Mouse (Mus musculus) bone marrow macrophage, adult 2 months (primary cell): Measurements from ENCODE around the gene Cxcl17. TPM values are rescaled to one million over a fixed set of nuclear protein-coding genes. Genes with fewer than 3 reads are reported as not detected.

ENCODE experiments used
- H3K27ac ChIP-seq: 2 replicates; pipeline ENCODE4 v1.5.1; 2012; ENCODE audit warnings: low read depth, low read length; ENCODE audit not compliant: insufficient read depth
- H3K4me1 ChIP-seq: 2 replicates; pipeline ENCODE4 v1.6.1; 2012; ENCODE audit warnings: low read length; ENCODE audit not compliant: control insufficient read depth, insufficient read depth
- H3K4me3 ChIP-seq: 2 replicates; pipeline ENCODE4 v1.5.1; 2012; ENCODE audit warnings: mild to moderate bottlenecking, low read length, moderate library complexity; ENCODE audit not compliant: insufficient read depth
- CTCF ChIP-seq: IDR thresholded peaks from 2 replicates; pipeline ENCODE4 v1.5.1; 2012; ENCODE audit warnings: low read depth, mild to moderate bottlenecking, low read length, moderate library complexity
- POLR2A ChIP-seq: IDR thresholded peaks from 2 replicates; pipeline ENCODE4 v1.6.1; 2012; ENCODE audit warnings: mild to moderate bottlenecking, low read depth, low read length, borderline replicate concordance
- polyA plus RNA-seq: library from polyadenylated mRNA; stranded (reverse); fragments of >200 nt; gene quantifications from 2 replicates; pipeline ENCODE4 v1.2.4, GENCODE M21; 2012; ENCODE audit not compliant: missing spikeins, insufficient read depth, insufficient read length

Cxcl17 gene
- polyA plus RNA-seq, 1 experiment, result not detected

DNA sequence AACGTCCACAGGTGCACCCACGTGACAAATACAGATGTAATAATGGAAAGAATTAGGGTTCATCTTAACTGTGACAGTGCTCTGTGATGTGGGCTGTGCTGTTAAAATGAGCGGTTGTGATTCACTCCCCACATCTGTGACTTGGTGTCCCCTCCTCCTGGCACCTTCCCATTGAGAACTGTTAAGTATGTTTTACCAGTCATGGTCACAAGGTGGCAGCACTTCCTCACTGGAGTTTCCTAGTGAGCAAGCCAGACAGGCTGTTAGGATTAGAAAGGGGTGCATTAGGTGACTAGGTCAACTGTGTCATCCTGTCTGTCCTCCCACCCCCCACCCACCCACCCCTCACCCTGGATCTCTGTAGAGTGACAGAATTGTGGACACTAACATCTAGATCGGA is 11.7 kb upstream of the Cxcl17 start:
- TF ChIP-seq CTCF, result peak; percentile 45; the same call in 1 of the 2 replicates
- TF ChIP-seq POLR2A, result no peak
- H3K27ac ChIP-seq, result no peak overlapping the region
- H3K4me1 ChIP-seq, result no peaks in the 10 kb centered on the region
- H3K4me3 ChIP-seq, result no peak overlapping the region

DNA sequence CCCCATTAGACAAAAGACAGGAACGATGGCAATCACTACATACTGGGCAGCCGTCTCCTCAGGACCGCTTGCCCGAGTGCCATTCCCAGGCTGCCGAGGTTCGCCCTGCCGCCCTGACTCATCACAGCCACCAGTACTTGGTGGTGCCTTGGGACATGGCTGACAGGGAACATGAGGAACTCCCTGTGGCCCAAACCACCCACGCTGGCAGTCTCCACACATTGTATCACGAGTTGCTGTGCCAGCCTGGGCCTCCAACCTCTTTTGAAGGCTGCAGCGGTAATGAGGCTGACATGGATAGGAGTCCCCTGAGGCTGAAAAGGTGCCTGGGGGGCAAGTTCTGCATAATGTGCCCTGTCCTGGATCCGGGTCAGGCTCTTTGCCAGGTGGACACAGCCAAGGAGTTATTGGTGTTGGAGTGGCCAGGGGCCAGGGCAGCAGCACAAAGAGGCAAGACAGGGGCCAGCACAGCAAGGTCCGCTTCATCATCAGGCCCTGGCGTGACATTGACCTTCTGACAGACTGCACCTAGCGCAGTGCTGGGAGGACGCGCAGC is 9.7 kb upstream of the Cxcl17 start:
- Histone ChIP-seq H3K4me1 (no peaks in the 10 kb centered on the region), H3K27ac (no peak overlapping the region), H3K4me3 (no peak overlapping the region)
- TF ChIP-seq CTCF (no peak), POLR2A (no peak)

DNA sequence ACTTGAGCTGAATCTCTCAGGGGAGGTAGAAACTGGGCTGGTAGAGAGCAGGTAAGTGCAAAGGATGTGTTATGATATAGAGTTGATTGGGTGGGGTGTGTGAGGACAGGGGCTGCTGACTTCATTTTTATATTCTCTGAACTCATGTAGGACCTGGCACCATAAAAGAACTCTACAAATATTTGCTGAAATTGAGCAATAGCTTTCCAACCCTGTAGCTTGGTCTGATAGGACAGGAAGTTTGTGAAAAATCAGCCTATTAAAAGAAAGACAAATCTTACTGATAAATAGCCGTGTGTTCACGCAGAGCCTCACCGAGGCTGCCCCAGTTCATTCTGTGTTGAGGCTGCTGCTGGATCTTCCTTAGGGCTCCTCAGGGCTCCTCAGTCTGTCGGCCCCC is 7.3 kb upstream of the Cxcl17 start:
- no peak overlapping the region for H3K27ac ChIP-seq
- H3K4me1 ChIP-seq, result no peaks in the 10 kb centered on the region
- TF ChIP-seq CTCF (no peak), POLR2A (no peak)
- H3K4me3 ChIP-seq, result no peak overlapping the region

DNA sequence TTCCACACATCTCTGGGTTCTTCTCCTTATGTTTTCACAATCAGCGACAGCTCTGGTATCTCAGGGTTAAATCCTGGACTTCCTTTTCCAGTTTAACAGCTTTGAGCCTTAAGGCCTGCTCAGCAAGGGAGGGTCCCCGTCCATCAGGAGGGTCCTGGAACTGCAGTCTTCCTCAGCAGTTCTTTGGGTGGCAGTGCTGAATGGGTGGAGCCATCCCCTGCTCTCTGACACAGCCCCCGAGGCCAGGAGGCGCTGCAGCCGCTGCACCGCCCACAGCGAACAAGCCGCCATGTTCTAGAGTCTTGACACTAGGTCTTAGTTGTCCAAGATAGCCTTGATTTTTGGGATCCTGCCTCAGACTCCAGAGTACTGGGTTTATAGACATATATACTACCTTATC is 6.8 kb upstream of the Cxcl17 start:
- H3K4me3 ChIP-seq, result no peak overlapping the region
- TF ChIP-seq POLR2A (no peak), CTCF (no peak)
- no peak overlapping the region for H3K27ac ChIP-seq
- no peaks in the 10 kb centered on the region for H3K4me1 ChIP-seq

DNA sequence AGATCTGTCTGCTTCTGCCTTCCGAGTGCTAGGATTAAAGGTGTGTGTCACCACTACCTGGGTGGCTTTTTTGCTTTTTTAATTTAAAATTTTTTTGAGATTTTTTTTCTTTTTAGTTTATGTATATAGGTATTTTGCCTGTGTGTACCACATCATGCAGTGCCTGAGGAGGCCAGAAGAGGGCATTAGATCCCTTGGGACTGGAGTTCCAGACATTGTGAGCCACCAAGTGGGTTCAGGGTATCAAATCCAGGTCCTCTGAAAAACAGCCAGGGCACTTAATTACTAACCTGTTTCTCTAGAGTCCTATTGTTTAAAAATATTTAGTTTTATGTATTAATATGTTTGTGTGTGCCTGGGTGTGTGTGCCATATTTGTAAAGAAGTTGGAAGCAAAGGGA is 4.9 kb upstream of the Cxcl17 start:
- H3K4me1 ChIP-seq, result no peaks in the 10 kb centered on the region
- no peak overlapping the region for H3K4me3 ChIP-seq
- no peak overlapping the region for H3K27ac ChIP-seq
- TF ChIP-seq POLR2A, result no peak
- TF ChIP-seq CTCF, result peak; percentile 21; the same call in 1 of the 2 replicates

DNA sequence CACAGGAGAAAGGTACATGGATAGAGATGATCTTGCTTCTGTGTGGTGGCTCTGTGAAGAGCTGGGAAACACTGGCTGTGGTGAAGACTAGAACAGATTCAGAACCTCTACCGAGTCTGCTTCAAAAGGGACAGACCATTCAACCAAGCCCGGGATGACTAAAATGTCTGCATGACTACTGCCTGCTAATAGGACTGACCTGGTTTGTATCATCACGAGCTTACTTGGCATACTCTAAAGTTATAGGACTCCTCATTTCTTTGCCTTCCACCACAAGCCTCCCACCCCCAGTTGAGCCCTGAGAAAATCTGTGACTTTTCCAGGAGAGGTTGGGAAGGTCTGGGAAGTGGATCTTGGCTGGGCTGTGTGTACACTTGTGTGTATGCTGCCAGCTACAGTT is 825 bp downstream of the Cxcl17 start:
- Histone ChIP-seq H3K27ac (no peak overlapping the region), H3K4me1 (no peaks in the 10 kb centered on the region), H3K4me3 (no peak overlapping the region)
- TF ChIP-seq CTCF, result no peak
- TF ChIP-seq POLR2A, result no peak

DNA sequence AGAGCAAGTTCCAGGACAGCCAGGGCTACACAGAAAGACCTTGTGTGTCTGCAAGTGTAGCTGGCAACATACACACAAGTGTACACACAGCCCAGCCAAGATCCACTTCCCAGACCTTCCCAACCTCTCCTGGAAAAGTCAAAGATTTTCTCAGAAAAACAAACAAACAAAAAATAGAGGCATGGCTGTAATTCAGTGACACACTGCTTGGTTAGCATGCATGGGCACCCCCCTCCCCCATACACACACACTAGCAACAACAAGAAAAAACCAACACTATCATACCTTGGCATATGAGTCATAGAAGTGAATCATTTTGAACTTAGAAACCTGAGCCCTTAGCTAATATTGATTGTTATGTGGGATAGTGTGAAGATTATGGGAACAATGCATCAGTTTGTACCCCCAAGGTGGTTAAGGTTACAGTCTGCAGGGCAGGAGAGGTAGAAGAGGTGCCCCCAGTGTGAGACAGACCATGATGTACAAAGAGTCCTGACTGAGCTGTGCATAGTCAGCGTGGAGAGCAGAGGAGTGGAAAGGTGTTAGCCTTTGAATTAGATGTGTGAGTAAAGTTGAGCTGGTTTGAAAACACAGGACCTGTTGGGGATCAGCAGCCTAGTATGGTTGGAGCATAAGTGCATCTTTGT is 1.6 kb downstream of the Cxcl17 start:
- Histone ChIP-seq H3K4me3 (no peak overlapping the region), H3K27ac (no peak overlapping the region), H3K4me1 (peaks cover 5% of the 10 kb centered on the region)
- no peak for TF ChIP-seq POLR2A
- TF ChIP-seq CTCF, result no peak

DNA sequence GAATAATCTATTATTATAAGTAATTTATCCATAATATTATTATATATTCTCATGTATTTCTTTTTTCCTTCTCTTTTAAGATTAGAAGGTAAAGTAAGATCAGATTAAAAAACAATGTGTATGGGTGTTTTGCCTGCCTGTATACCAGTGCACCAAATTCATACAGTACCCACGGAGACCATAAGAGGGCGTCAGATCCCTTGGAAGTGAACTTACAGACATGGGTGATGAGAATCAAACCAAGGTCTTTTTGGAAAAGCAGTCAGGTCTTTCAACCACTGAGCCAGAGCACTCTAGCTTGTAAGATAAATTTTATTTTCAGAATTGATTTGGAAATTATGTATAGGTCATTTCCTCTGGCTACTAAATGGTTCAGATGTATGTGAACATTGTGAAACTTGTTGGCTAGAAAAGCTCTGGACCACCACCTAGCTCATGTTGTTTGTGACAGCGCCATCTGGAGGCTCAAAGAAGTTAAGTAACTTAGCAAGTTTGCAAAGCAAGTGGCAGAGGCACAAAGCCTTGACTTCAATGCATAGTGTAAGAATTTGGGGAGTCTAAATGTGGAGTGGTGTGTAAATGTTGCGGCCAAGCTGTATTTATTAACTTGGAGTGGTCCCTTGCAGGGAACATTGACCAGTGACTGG is 3.4 kb downstream of the Cxcl17 start:
- H3K4me3 ChIP-seq, result no peak overlapping the region
- H3K27ac ChIP-seq, result no peak overlapping the region
- TF ChIP-seq CTCF (no peak), POLR2A (no peak)
- H3K4me1 ChIP-seq, result peaks cover 10% of the 10 kb centered on the region

DNA sequence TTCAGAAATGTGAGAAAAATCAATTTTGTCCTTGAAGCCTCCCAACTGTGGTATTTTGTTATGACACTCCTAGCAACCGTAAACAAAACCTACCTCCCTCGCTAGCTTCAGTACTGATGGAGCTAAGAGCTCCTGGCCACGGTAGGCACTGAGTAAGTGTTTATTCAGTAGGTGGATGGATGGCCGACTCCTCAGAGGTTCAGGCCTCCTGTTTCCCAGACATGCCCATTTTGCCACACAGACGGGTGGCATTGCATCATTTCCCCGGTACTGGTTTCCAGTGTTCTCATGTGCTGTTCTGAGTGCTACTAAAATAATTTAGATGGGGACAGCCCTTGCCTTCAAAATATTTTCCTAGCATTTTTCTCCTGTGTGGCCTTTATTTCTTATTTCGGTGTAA is 6.2 kb downstream of the Cxcl17 start:
- no peak for TF ChIP-seq POLR2A
- no peak for TF ChIP-seq CTCF
- H3K27ac ChIP-seq, result no peak overlapping the region
- H3K4me3 ChIP-seq, result no peak overlapping the region
- peaks cover 10% of the 10 kb centered on the region for H3K4me1 ChIP-seq

DNA sequence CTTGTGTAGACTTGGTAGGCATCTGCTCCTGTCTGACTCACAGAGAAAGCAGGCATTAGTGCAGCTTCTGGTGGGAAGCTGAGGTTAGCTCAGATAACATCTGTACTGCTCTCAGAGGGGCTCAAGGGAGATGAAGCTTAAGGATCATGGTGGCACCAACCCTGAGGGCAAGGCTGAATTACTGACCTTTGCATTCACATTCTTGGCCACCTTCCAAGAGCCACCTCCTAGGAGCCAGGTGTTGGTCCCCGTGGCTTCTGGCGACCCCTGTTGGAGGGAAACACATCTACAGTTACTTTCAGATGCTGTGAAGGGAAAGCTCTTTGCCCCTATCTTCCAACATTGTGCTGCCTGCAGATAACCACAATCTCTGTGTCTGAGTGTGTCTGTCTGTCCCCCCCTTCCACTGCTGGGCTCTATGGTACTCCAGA is 10.0 kb downstream of the Cxcl17 start:
- Histone ChIP-seq H3K27ac (no peak overlapping the region), H3K4me1 (peaks cover 10% of the 10 kb centered on the region), H3K4me3 (no peak overlapping the region)
- no peak for TF ChIP-seq POLR2A
- peak; percentile 46 for TF ChIP-seq CTCF
